Comparison of ENCODE assay signal across 13 mouse cellular contexts in genomic region chr6:88559688-88560087, GRCm38 (mm10). TPM values are rescaled to one million over a fixed set of nuclear protein-coding genes. Genes with fewer than 3 reads are reported as not detected.
DNase-seq lines count a peak whose midpoint lies in the region; ATAC-seq and TF ChIP-seq lines count a peak whose summit lies in the region.
"Had no signal": no experiment of that assay in that cellular context is flagged by ENCODE, and none has a peak within 500 bp of the region (broad histone marks: within the 10 kb centered on the region; RNA-seq: fewer than 3 reads in every experiment).

No protein-coding gene starts in this region.

- no peaks in the 10 kb centered on the region for H3K4me1 ChIP-seq in forebrain, embryonic 14.5 days (ENCODE audit: control insufficient read depth, insufficient read depth, low read length)
- no peaks in the 10 kb centered on the region for H3K4me1 ChIP-seq in forebrain, embryonic 12.5 days
- H3K4me1 ChIP-seq in ES-Bruce4 (ENCODE audit: control insufficient read depth, insufficient read depth, low read length) = no peaks in the 10 kb centered on the region
- H3K4me1 ChIP-seq: liver, embryonic 15.5 days had no signal

- no peak overlapping the region for H3K4me2 ChIP-seq in forebrain, embryonic 14.5 days (ENCODE audit: low read length)
- no peak overlapping the region for H3K4me2 ChIP-seq in forebrain, embryonic 12.5 days
- H3K4me2 ChIP-seq: liver, embryonic 15.5 days had no signal

- no peak overlapping the region for H3K9ac ChIP-seq in forebrain, embryonic 14.5 days (ENCODE audit: low read length)
- no peak overlapping the region for H3K9ac ChIP-seq in forebrain, embryonic 12.5 days
- no peak overlapping the region for H3K9ac ChIP-seq in ES-Bruce4 (ENCODE audit: low read depth, poor library complexity, severe bottlenecking)
- H3K9ac ChIP-seq: liver, embryonic 15.5 days had no signal

- peak; percentile 55 for TF ChIP-seq CTCF in layer of hippocampus, adult 2 months (conservative IDR thresholded peaks at IDR 0.05)
- peak; percentile 52 for TF ChIP-seq CTCF in ES-Bruce4 (IDR thresholded peaks at IDR 0.05; ENCODE audit: low read depth, low read length)

- TF ChIP-seq POLR2A in ES-Bruce4 (IDR thresholded peaks at IDR 0.05; ENCODE audit: insufficient read depth, low read length) = no peak

- TF ChIP-seq EP300 in ES-Bruce4 (IDR thresholded peaks at IDR 0.05; ENCODE audit: insufficient read depth, low read depth, low read length) = no peak

- no peaks in the 10 kb centered on the region for H3K27me3 ChIP-seq in forebrain, embryonic 14.5 days (replicated peaks; ENCODE audit: control insufficient read depth, insufficient read depth, low read length)
- peaks cover 3% of the 10 kb centered on the region; the same call in 1 of the 2 replicates for H3K27me3 ChIP-seq in forebrain, embryonic 12.5 days
- no peaks in the 10 kb centered on the region for H3K27me3 ChIP-seq in ES-Bruce4 (ENCODE audit: control insufficient read depth, insufficient read depth, low read length, poor library complexity, severe bottlenecking)

- H3K27ac ChIP-seq in forebrain, embryonic 14.5 days (ENCODE audit: low read depth, low read length) = no peak overlapping the region
- no peak overlapping the region for H3K27ac ChIP-seq in forebrain, embryonic 12.5 days
- no peak overlapping the region for H3K27ac ChIP-seq in layer of hippocampus, adult 2 months
- H3K27ac ChIP-seq in ES-Bruce4 (ENCODE audit: insufficient read depth, low read length) = no peak overlapping the region
- H3K27ac ChIP-seq: liver, embryonic 15.5 days had no signal

- H3K9me3 ChIP-seq in forebrain, embryonic 14.5 days (replicated peaks; ENCODE audit: control insufficient read depth, low read length) = no peaks in the 10 kb centered on the region
- no peaks in the 10 kb centered on the region for H3K9me3 ChIP-seq in forebrain, embryonic 12.5 days
- H3K9me3 ChIP-seq in ES-Bruce4 (replicated peaks; ENCODE audit: control insufficient read depth, insufficient read depth, low read length, poor library complexity, severe bottlenecking) = no peaks in the 10 kb centered on the region
- H3K9me3 ChIP-seq: liver, embryonic 15.5 days had no signal

- no peak for ATAC-seq in forebrain, embryonic 14.5 days
- no peak for ATAC-seq in forebrain, embryonic 12.5 days (ENCODE audit: low FRiP score)
- no peak for ATAC-seq in erythroid progenitor cell, adult 5-6 weeks (replicated peaks; ENCODE audit: low FRiP score, poor library complexity, severe bottlenecking)
- ATAC-seq: forebrain, embryonic 16.5 days had no signal

- DNase-seq in forebrain, embryonic 14.5 days (ENCODE audit: low spot score) = peak; percentile 16
- no peak for DNase-seq in layer of hippocampus, adult 2 months (ENCODE audit: low spot score in 2 of 2)
- no peak for DNase-seq in layer of hippocampus, adult 11-12 months (ENCODE audit: low spot score)
- peak; percentile 60 to 67 for DNase-seq in cerebellum, postnatal 14 days
- DNase-seq in layer of hippocampus, adult 9-11 months = no peak
- DNase-seq: adrenal gland, postnatal 25 days; kidney, adult 11 months; layer of hippocampus, postnatal 36 days had no signal

- H3K36me3 ChIP-seq in forebrain, embryonic 14.5 days (ENCODE audit: control insufficient read depth, insufficient read depth, low read length) = no peaks in the 10 kb centered on the region
- H3K36me3 ChIP-seq in forebrain, embryonic 12.5 days (replicated peaks) = no peaks in the 10 kb centered on the region
- H3K36me3 ChIP-seq in ES-Bruce4 (ENCODE audit: control insufficient read depth, insufficient read depth, low read length, poor library complexity, severe bottlenecking) = no peaks in the 10 kb centered on the region
- H3K36me3 ChIP-seq: liver, embryonic 15.5 days had no signal

- 20% methylated on average over 5 of the region's 5 CpGs for WGBS in forebrain, embryonic 14.5 days
- WGBS in forebrain, embryonic 12.5 days = 21% methylated on average over 5 of the region's 5 CpGs

- H3K4me3 ChIP-seq in forebrain, embryonic 14.5 days (ENCODE audit: low read depth, low read length) = no peak overlapping the region
- no peak overlapping the region for H3K4me3 ChIP-seq in forebrain, embryonic 12.5 days (replicated peaks)
- no peak overlapping the region for H3K4me3 ChIP-seq in layer of hippocampus, adult 2 months
- H3K4me3 ChIP-seq in ES-Bruce4 (ENCODE audit: low read depth, low read length) = no peak overlapping the region
- H3K4me3 ChIP-seq: liver, embryonic 15.5 days had no signal

RNA-seq across cellular contexts. Expression of gene Sec61a1, which starts 41.0 kb away (rescaled TPM):
- 131 and 146 TPM in 2 replicates for polyA plus RNA-seq in forebrain, embryonic 14.5 days (2014; fragmentation: Nextera tagmentation; extraction: Ambion mirVana)
- polyA plus RNA-seq in forebrain, embryonic 12.5 days (2016; fragmentation: Nextera tagmentation; extraction: Ambion mirVana) = 185 and 192 TPM in 2 replicates
- 10 to 100 TPM; 80.9 to 94.0 TPM for total RNA-seq in layer of hippocampus, adult 2 months (2021)
- 126 and 128 TPM in 2 replicates for polyA plus RNA-seq in ES-Bruce4 (2011; ENCODE audit: insufficient read depth, insufficient read length, low read depth, missing spikeins)
- total RNA-seq in erythroid progenitor cell, adult 5-6 weeks (2015; ENCODE audit: low replicate concordance) = 61.6 and 77.1 TPM in 2 replicates
- 70.5 and 93.0 TPM in 2 replicates for total RNA-seq in erythroid progenitor cell, adult 5-6 weeks (2017; ENCODE audit: low replicate concordance)

Comparison
In these comparisons a context has a peak if more than half of its experiments do, and no peak if none do; other contexts are left out.
1. DNase-seq: peak in forebrain, embryonic 14.5 days (single experiment) and cerebellum, postnatal 14 days (2 of 2); none in layer of hippocampus, adult 2 months (0 of 2), layer of hippocampus, adult 11-12 months (single experiment) and layer of hippocampus, adult 9-11 months (single experiment).